Mouse (Mus musculus) lung, embryonic 14.5 days (tissue): ENCODE measurements at regions not wholly inside any gene's neighbourhood (a gene's known extent, or its start where the extent isn't known, plus 50 kb on each side); places are given as distances from the start of the nearest gene placed in this dataset.

Source experiments
- ATAC-seq: fragments of 200-750 bp; cut with Nextera tagmentation; 2 replicates; pipeline ENCODE4 v1.8.0; 2017; ENCODE audit warnings: mild to moderate bottlenecking, moderate TSS enrichment, moderate library complexity; ENCODE audit not compliant: insufficient read depth
- DNase-seq: peaks from one replicate; pipeline ENCODE4 v3.0.0-alpha.2; 2015
- H3K27ac ChIP-seq: fragments of 300-500 bp; sonication (generic); 2 replicates; pipeline ENCODE4 v1.5.1; 2014; ENCODE audit warnings: low read depth, mild to moderate bottlenecking, moderate library complexity
- H3K27me3 ChIP-seq: fragments of 300-500 bp; sonication (generic); 2 replicates; pipeline ENCODE4 v1.6.1; 2014; ENCODE audit warnings: low read length, control low read depth; ENCODE audit not compliant: insufficient read depth
- H3K36me3 ChIP-seq: fragments of 300-500 bp; sonication (generic); 2 replicates; pipeline ENCODE4 v1.6.1; 2014; ENCODE audit warnings: control low read depth; ENCODE audit not compliant: insufficient read depth
- H3K4me1 ChIP-seq: fragments of 300-500 bp; sonication (generic); 2 replicates; pipeline ENCODE4 v1.6.1; 2014; ENCODE audit warnings: antibody characterized with exemption, control low read depth; ENCODE audit not compliant: insufficient read depth
- H3K4me2 ChIP-seq: fragments of 300-500 bp; sonication (generic); 2 replicates; pipeline ENCODE4 v1.6.1; 2014; ENCODE audit warnings: mild to moderate bottlenecking
- H3K4me3 ChIP-seq: fragments of 300-500 bp; sonication (generic); 2 replicates; pipeline ENCODE4 v1.5.1; 2014; ENCODE audit warnings: low read depth, low read length
- H3K9ac ChIP-seq: fragments of 300-500 bp; sonication (generic); 2 replicates; pipeline ENCODE4 v1.6.1; 2014
- H3K9me3 ChIP-seq: fragments of 300-500 bp; sonication (generic); 2 replicates; pipeline ENCODE4 v1.6.1; 2016; ENCODE audit warnings: low read depth, low read length, control low read depth
- CTCF ChIP-seq: IDR thresholded peaks from 2 replicates; pipeline ENCODE4 v1.5.1; 2016; ENCODE audit warnings: antibody characterized with exemption, low read depth
- WGBS: fragments of 180-500 bp; shearing (Covaris S2); extraction: QIAGEN DNeasy Blood & Tissue Kit; methylation state at CpG from one replicate; pipeline ENCODE4 v1.1.7; 2014; 5-methylcytosine and 5-hydroxymethylcytosine counted together

GRCm38 (mm10) chr7:70869125-70869524 lies 482.2 kb downstream of the Gm10295 start:
- H3K36me3 ChIP-seq: no peaks in the 10 kb centered on the region
- no peak for TF ChIP-seq CTCF

DNA sequence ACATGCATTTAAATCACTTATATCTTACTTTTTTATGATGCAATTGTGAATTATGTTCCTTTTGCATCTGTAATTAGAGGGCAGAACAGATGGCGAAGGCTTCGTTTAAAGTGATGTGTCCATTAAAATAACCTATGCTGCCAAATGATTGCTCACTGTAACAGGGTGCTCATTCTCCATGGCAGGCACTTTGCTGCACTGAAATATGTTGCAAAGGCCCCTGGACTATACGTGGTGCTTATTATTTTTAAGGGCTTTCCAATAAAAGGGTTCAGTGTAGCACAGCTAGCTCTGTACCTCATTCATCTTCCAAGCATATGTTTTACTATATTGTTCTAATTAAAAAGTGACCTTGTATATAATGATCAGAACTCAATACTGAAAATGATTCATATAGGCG lies 491.3 kb downstream of the Gm10295 start:
- no peak overlapping the region for H3K27ac ChIP-seq
- H3K9me3 ChIP-seq: no peaks in the 10 kb centered on the region
- H3K9ac ChIP-seq: no peak overlapping the region
- DNase-seq (no peak), ATAC-seq (no peak)
- H3K4me1 ChIP-seq: no peaks in the 10 kb centered on the region
- no peaks in the 10 kb centered on the region for H3K36me3 ChIP-seq
- H3K4me3 ChIP-seq: no peak overlapping the region
- H3K4me2 ChIP-seq: no peak overlapping the region
- no peak for TF ChIP-seq CTCF
- no peaks in the 10 kb centered on the region for H3K27me3 ChIP-seq
- 80% methylated on average over 4 of the region's 4 CpGs for WGBS

More at GRCm38 (mm10) chr7:70869125-70869524, 482.2 kb downstream of the Gm10295 start:
- H3K27me3 ChIP-seq: no peaks in the 10 kb centered on the region
- no peak overlapping the region for H3K4me2 ChIP-seq
- no peak overlapping the region for H3K9ac ChIP-seq
- no peak overlapping the region for H3K4me3 ChIP-seq
- no peak overlapping the region for H3K27ac ChIP-seq
- H3K9me3 ChIP-seq: no peaks in the 10 kb centered on the region
- WGBS: 58% methylated on average over 1 of the region's 1 CpGs
- H3K4me1 ChIP-seq: 0 out of 2 replicates have a peak, but pooled peaks cover 6% of the 10 kb centered on the region
- DNase-seq (no peak), ATAC-seq (no peak)

DNA sequence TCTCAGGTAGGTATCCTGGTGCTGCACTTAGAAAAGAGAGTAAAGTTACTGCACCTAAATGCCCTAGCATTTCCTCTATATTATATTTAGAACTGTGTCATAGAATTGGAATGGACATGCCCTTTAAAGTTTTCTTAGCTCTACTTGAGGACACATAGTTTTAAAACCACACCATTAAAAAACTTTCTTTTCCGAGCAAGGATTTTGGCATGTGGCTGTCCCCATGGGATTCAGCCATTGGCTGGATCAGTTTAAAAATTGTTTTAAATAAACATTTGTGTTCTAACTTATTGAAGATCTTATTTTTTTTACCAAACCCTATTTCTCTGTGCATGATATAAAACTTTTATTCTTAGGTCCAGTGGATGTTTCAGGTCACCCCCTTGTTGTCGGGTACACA lies 484.2 kb upstream of the Nr2f2 start:
- Histone ChIP-seq H3K27ac (no peak overlapping the region), H3K27me3 (no peaks in the 10 kb centered on the region), H3K9me3 (no peaks in the 10 kb centered on the region), H3K4me3 (no peak overlapping the region), H3K4me1 (no peaks in the 10 kb centered on the region), H3K4me2 (no peak overlapping the region), H3K36me3 (no peaks in the 10 kb centered on the region), H3K9ac (no peak overlapping the region)
- no peak for TF ChIP-seq CTCF
- no peak for ATAC-seq
- 80% methylated on average over 2 of the region's 2 CpGs for WGBS
- peak; percentile 19 for DNase-seq

GRCm38 (mm10) chr7:70848016-70848776 lies 481.7 kb upstream of the Nr2f2 start:
- Histone ChIP-seq H3K27me3 (no peaks in the 10 kb centered on the region), H3K9me3 (no peaks in the 10 kb centered on the region), H3K4me1 (no peaks in the 10 kb centered on the region), H3K4me2 (no peak overlapping the region), H3K4me3 (no peak overlapping the region), H3K27ac (no peak overlapping the region), H3K36me3 (no peaks in the 10 kb centered on the region), H3K9ac (no peak overlapping the region)
- no peak for TF ChIP-seq CTCF
- WGBS: 73% methylated on average over 4 of the region's 4 CpGs
- no peak for DNase-seq
- no peak for ATAC-seq

- Histone ChIP-seq H3K4me1 (no peaks in the 10 kb centered on the region), H3K36me3 (no peaks in the 10 kb centered on the region), H3K9me3 (no peaks in the 10 kb centered on the region), H3K9ac (no peak overlapping the region), H3K4me3 (no peak overlapping the region), H3K27ac (no peak overlapping the region), H3K4me2 (no peak overlapping the region), H3K27me3 (no peaks in the 10 kb centered on the region)
- DNase-seq (no peak), ATAC-seq (no peak)
- WGBS: 83% methylated on average over 8 of the region's 8 CpGs
- TF ChIP-seq CTCF: no peak
Measured at GRCm38 (mm10) chr7:70847450-70847993, 481.0 kb upstream of the Nr2f2 start.

- 27% methylated on average over 4 of the region's 4 CpGs for WGBS
- Histone ChIP-seq H3K9ac (no peak overlapping the region), H3K4me1 (no peaks in the 10 kb centered on the region), H3K4me3 (no peak overlapping the region), H3K9me3 (no peaks in the 10 kb centered on the region), H3K4me2 (no peak overlapping the region), H3K27ac (no peak overlapping the region), H3K36me3 (no peaks in the 10 kb centered on the region), H3K27me3 (no peaks in the 10 kb centered on the region)
- ATAC-seq (no peak), DNase-seq (no peak)
- no peak for TF ChIP-seq CTCF
Measured at GRCm38 (mm10) chr7:70846076-70846475, 479.5 kb upstream of the Nr2f2 start.

DNA sequence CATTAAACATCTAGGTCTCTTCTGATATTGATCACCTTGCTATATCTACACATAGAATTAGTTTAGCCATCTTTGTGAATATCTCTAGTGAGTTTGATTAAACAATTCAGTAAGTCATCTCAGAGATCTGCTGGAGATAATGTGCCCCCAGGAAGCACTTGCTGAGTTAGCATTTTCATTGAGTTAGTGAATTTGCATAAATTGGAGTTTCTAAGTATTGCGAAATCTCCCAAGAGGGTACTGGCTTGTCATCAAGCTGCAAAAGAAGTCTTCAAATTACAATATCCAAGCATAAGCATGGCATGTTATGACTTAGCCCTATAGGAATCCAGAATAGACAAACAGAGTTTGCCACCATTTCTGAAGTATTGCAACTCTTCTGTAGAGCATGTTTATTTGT lies 473.6 kb upstream of the Nr2f2 start:
- Histone ChIP-seq H3K36me3 (no peaks in the 10 kb centered on the region), H3K9me3 (no peaks in the 10 kb centered on the region), H3K4me2 (no peak overlapping the region), H3K27ac (no peak overlapping the region), H3K4me1 (no peaks in the 10 kb centered on the region), H3K9ac (no peak overlapping the region), H3K4me3 (no peak overlapping the region), H3K27me3 (no peaks in the 10 kb centered on the region)
- WGBS: 92% methylated on average over 1 of the region's 1 CpGs
- DNase-seq (no peak), ATAC-seq (no peak)
- no peak for TF ChIP-seq CTCF
